Mouse (Mus musculus) yolk sac, embryonic 10.5 days (tissue): Measurements from ENCODE around the gene Gmeb1.
A peak's percentile ranks its signal among the peaks of the same experiment; 100 is the strongest.
"Not testable (repeated sequence)": the region's sequence is repeated elsewhere in the genome, so short reads cannot be mapped to it uniquely, and the experiment has no call there.

Experiments
- DNase-seq: peaks from one replicate; pipeline ENCODE4 v3.0.0-alpha.2; 2017; ENCODE audit warnings: low spot score

Gene Gmeb1

DNA sequence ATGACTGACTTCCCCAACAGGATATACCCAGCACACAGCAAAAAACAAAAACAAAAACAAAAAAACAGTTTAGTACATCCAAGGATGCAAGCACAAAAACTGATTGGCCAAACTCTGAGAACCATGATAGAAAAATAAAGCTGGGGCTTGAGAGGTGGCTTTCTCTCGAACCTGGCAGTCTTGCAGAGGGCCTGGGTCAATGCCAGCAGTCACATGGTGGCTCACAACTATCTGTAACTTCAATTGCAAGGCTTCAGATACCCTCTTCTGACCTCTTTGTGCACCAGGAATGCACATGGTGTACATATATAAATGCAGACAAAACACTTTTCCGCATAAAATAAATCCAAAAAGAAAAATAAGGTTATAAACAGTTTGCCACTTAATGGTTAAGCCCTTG is 11.8 kb upstream of the Gmeb1 start:
- DNase-seq = no peak

DNA sequence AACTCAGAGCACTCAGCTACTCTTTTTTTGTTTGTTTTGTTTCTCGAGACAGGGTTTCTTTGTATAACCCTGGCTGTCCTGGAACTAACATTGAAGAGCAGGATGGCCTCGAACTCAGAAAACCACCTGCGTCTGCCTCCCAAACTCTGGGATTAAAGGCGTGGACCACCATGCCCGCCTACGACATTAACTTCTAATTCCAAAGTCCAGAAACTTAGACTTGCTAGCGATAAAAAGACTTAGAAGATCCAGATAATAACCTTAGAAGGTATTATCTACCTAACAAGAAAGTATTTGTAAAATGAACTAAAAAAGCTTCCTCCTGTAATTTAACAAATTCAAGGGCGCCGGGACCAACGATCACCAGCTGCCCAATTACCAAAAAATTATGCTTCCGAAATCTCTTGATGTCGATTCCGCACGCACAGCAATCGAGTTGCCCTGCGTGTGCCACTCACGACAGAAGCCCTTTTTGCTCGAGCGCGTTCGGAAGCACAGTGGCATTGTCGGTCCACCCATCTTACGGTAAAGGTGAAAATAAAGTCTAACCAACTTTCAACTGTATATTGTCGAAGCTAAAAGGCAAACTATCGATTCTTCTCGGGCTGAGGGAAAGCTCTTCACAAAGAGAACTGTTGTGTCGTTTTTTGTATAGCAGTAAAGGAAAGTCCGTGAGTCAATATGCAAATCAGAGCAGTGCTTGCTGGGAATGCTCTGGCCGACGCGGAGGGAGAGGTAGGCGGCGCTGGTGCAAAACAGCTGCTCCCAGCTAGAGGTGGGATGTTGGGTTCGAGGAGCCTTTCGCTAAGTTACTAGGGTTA is 8.5 kb upstream of the Gmeb1 start:
- DNase-seq = peak; percentile 94

DNA sequence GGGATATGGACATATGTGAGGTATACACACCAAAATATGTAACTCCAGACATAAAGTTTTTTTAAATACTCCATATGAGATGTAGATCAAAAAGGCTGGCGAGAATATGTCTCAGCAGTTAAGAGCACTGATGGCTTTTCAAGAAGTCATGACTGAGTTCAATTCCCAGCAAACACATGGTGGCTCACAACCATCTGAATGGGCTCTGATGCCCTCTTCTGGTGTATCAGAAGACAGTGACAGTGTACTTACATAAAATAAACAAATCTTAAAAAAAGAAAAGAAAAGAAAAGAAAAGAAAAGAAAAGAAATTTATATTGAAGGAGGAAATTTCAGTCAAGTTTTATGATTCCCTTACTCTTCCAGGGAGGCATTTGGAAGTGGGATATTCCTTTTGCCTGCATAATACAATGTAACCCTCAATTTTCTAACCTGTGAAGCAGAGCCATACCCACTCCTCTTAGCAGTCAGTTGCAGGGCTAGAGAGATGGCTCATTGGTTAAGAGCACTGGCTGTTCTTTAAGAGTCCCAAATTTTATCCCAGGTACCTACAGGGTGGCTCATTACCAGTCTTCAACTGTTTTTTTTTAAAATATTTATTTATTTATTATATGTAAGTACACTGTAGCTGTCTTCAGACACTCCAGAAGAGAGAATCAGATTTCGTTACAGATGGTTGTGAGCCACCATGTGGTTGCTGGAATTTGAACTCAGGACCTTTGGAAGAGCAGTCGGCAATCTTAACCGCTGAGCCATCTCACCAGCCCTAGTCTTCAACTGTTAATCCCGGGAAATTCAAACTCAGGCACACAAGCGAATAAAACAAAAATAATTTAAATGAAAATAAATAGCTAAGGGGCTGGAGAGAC is 7.7 kb upstream of the Gmeb1 start:
- DNase-seq = peak; percentile 35

DNA sequence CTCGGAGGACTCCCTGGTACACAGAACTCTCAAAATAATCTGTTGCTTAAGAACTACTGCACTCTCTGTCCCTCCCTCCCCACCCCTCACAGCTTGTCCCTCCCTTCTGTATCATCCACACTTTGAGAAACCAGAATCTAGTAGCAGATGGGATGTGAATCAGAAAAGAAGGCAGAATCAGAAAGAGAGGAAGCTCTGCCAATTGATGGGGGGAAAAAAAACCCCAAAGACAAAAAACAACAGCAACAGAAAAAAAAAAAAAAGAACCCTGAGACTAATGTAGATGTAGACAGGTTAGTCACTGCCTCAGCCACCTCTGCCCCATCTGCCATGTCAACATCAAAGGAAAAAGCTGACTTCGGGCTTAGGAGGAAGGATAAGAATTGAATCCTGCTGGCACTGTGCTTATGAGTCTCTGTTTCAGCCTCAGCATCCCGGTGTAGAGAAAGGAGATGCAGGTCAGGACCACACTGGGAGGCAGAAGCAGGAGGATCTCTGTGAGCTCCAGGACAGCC is 5.5 kb upstream of the Gmeb1 start:
- DNase-seq = no peak

DNA sequence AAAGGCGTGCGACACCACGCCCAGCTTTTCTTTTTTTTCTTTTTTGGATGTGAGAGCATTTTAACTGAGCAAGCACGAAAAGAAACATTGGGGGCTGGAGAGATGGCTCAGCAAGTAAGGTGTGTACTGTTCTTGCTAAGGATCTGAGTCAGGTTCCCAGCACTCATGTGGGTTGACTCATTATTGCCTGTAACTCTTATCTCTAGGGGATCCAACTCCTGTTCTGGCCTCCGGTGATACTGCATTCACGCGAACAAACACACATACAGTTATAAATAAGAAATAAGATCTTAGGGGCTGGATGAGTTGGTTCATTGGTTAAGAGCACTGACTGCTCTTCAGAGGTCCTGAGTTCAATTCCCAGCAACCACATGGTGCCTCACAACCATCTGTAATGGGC is 1.9 kb upstream of the Gmeb1 start:
- DNase-seq = no peak

DNA sequence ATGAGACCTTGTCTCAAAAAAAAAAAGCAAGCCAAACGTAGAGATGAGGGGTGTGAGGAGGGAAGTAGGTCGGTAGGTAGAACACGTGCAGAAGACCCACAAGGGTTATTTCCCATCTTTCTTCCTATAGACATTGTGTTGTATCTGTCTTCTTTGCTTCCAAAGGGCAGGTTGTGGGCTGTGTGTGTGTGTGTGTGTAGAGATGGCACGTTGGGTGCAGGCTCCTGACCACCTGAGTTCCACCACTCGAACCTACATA is 885 bp upstream of the Gmeb1 start:
- no peak for DNase-seq

DNA sequence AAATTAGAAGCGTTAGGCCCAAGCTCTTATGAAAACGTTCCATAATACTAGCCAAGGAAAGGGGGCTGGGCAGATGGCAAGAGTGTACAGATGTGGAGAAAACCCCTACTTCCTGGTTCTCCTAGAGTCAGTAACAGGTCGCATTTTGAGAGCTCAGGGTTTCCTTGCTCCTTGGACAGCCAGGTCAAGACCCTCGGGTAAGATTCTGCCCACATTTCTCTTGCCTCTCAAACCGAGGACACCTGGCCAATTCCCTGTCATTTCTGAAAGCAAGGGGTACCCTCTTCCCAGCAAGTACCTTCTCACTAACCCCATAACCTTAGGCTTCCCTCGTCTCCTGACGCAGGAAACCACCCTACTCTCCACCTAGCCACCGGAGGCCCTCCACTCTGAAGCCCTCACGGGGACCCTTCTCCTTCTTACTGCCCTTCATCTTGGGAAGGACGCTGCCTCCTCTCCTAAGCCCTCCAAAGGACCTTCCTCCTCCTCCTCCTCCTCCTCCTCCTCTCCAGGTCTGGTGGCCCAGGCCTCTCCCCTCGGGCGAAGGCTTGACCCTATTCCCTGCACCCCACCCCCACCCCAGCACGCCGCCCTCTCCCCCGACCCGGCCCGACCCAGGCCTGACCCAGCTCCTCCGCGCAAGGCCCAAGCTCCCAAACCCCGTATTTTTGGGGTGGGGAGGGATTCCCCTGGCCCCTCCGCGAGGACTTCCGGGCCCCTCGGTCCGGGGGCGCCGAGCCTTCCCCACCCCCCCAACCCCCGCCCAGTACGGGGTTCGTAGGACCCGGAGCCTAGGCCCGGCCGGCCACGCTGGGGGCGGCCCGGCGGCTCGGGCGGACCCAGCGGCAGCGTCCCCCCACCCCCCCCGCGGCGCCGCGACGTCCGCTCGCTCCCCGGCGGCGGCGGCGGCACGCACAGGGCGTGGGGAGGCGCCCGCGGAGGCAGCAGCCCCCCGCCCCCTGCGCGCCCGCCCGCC is 710 bp downstream of the Gmeb1 start:
- peak; percentile 81 for DNase-seq

DNA sequence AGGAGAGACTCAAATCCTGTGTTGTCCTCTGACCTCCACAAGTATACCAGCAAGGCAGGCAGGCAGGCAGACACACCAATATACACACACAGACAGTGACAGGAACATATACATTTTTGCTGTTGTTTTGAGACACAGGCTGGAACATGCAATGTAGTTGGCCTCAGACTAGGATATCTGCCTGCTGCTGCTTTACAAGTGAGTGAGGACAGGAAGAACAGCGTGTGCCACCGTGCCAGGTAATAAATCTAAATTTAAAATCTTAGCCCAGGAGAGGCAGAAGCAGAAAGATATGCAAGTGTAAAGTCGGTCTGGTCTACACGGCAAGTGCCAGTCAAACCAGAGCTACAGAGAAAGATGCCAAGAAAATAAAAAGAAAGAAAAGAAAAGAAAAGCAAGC is 2.2 kb downstream of the Gmeb1 start:
- DNase-seq = no peak

DNA sequence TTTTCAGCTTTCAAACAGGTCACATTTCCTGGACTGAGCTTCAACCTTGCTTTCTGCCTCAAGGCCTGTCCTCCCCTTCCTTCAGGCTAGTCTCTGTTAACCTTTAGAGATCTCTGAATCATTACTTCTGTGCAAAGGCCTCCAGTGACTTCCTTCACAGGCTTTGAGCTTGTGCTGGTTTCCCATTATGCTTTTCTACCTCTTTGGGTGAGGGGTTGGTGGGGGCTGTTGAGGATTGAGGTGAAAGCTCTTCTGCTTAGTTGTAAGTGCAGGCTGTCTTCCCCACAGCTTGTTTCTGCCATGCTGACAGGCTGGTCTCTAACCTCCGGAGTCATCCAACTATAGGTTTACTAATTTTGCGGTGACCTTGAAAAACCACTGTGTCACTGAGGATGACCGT is 5.0 kb downstream of the Gmeb1 start:
- DNase-seq = no peak

DNA sequence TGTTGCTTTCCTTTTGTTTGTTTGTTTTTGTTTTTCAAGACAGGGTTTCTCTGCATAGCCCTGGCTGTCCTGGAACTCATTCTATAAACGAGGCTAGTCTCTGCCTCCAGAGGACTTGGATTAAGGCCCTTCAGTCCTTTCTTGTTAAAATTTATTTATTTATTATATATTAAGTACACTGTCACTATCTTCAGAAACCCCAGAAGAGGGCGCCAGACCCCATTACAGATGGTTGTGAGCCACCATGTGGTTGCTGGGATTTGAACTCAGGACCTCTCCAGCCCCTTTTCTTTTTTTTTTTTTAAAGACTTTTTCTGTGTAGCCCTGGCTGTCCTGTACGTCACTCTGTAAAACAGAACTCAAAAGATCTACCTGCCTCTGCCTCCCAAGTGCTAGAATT is 6.4 kb downstream of the Gmeb1 start:
- DNase-seq = no peak

DNA sequence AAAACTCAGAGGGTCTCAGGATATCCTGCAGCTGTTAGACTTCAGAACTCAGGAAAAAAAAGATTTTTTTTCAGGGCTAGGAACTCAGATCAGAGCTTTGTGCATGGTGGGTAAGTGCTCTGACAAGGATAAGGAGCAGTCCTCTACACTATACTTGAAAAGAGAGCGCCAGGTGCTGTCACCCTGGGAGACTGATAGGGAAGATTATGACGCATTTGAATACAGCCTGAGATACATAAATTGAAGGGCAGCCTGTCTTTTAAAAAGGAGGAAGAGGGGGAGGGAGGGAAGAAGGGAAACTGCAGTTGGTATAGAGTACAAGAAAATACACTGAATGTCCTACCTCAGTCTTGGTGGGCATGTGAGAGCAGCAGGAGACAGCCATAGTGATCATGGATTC is 7.8 kb downstream of the Gmeb1 start:
- DNase-seq = no peak

DNA sequence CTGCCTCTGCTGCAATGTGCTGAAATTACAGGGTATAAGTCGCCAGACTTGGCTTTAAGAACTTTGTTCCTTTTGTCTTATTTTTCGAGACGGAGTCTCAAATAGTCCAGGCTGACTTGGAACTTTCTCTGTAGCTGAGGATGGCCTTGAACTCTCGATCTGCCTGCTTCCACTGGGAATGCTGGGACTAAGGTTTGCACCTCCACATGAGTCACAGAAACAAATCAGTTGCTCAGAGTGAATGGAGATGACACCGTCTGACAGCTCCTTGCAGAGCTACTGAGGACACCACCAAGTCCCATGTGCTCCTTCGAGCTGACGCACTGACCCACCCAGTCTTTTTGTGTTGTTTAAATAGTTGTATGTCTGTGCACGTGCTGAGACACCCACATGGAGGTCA is 8.3 kb downstream of the Gmeb1 start:
- peak; percentile 26 for DNase-seq

DNA sequence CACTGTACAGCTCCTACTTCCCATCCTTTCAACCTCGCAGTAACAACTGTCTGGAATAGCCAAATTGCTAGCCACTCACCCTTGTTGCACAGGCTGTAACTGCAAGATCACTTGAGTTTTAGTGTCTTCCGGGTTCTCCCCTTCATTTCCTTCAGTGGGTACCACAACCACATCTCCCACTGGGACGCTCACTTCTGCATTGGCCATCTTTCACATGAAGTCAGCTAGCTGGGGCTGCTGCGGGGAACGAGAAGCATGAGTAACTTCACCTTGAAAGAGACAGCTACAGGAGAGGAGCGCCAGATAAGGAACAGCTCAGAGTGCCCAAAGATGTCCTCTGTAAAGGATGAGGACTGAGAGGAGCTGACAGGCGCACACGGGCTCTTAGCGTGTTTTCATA is 9.8 kb downstream of the Gmeb1 start:
- no peak for DNase-seq

DNA sequence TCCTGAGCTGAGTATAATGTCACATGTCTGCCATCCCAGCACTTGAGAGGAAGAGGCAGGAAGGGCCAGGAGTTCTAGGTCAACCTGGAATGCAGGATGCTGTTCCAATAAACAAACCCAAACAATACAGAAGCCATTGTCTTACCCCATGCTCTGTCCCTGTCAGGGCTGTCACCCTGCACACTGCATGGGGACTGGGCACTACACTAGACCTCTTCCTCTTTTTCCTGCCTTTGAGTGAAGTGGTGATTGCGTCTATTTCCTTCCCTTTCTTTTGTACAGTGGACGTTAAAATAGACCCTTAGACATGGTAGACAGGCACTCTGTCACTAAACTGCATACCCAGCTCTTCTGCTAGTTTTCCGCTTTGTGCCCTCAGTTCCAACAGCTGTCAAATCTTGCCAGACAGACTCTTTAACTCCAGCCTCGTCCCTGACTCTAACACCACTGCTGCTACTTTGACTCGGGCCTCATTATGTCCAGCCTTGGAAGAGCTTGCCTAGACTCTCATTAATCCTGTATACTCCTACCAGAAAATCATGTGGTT is 13.9 kb downstream of the Gmeb1 start:
- DNase-seq = no peak

DNA sequence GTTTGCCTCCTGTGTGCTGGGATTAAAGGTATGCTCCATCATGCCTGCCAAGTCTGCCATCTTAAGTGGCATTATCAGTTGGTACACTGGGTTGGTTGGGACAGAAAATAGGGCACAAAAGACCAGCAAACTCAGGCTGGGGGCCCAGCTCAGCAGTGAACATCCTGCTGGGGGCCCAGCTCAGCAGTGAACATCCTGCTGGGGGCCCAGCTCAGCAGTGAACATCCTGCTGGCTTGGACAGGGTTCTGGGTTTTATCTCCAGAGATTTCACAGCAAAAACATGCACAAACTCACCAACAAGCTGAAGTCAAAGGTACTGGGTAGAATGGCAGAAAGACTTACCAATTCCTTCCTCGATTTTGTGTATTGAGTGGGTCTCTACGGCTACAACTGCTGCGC is 15.8 kb downstream of the Gmeb1 start:
- DNase-seq = no peak

DNA sequence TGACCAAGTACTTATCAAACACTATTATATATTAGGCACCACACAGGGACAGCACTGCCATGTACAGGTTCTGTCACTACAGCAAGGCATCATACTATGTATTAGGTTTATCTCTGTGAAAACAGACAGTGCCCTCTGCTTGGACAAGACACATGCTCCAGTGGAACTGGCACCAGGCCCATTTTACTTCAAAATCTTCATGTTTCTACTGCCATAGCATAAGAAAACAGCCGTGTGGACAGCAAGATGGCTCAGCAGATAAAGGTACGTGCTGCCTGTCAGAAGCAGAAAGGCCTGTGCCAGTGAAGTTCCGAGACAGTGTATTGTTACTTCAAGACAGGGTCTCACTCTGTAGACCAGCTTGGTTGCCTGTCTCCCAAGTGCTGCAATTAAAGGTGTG is 20.2 kb downstream of the Gmeb1 start:
- no peak for DNase-seq

DNA sequence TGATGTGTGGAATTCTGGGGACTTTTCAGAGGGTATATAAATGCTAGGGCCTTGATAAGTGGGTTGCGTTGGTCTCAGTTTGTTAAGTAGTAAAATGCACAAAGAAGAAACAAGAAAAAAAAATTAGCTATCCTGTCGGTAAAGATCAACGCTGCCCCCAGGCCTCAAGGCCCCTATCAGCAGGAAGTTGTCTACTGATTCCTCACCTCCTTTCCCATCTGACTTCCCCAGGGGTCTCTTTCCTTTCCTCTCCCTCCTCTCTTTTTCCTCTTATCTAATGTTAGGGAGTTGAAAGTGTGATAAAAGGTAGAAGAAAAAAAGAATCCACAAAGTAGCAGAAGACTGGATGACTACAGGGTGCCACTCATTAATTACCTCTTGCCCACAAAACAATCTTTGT is 21.0 kb downstream of the Gmeb1 start:
- DNase-seq = no peak

DNA sequence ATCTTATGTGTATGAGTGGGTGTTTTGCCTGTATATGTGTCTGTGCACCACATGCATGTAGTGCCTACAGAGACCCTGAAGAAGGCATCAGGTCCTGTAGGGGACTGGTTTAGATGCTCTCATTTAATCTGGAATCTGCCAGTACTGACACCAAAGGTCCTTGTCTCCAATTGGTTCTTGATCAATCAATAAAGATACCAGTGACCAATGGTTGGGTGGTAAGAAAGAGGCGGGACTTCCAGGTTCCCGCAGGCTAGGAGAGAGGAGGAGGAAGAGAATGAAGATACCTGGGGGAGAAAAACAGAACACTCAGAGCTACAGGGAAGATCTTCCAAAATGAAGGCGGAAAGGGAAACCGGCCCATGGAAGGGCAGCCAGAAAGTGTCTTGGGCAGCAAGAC is 23.0 kb downstream of the Gmeb1 start:
- DNase-seq = no peak

DNA sequence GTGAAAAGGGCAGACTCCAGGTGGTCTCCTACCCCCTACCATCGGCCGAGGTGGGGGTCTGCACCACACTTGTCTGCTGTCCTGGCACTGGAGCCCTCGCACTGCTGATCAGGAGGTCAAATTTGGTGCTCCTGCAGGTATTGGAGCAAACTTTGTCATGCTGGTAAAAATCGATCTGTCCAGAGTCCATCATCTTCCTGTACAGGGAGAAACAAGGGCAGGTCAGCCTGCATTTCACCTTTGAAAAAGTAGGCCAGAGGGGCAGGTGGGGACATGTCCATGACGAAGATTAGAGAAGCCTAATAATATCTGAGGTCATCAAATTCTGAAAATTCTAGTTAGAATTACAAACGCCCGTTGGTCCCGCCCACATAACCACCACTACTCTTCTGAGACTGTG is 26.7 kb downstream of the Gmeb1 start:
- no peak for DNase-seq

DNA sequence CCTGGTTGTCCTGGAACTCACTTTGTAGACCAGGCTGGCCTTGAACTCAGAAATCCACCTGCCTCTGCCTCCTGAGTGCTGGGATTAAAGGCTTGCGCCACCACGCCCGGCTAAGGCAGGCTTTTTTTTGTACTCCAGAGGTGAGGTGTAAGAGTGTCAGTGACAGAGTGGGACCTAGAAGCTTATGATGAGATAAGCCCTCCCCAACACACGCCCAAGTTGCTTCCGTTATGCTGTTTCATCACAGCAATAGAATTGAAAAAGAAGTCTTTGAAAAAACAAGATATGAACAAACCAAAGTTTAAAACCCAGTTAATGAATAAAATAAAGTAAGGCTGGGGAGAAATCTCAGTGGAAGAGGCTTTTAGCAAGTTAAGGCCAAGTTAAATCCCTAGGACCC is 31.0 kb downstream of the Gmeb1 start:
- DNase-seq = no peak

DNA sequence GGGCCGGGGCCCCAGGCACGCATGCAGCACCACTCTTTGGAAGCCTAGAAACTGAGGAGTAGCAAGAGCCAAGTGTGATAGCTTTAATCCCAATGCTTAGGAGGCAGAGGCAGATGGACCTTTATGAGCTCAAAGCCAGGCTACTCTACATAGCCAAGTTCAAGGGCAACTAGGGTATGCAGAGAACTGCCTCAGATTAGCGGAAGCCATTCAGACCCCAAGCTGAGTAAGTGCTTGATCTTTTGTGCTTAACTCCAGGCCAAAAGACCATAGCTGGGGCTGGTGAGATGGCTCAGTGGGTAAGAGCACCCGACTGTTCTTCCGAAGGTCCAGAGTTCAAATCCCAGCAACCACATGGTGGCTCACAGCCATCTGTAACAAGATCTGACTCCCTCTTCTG is 39.4 kb downstream of the Gmeb1 start:
- DNase-seq = not testable (repeated sequence)

DNA sequence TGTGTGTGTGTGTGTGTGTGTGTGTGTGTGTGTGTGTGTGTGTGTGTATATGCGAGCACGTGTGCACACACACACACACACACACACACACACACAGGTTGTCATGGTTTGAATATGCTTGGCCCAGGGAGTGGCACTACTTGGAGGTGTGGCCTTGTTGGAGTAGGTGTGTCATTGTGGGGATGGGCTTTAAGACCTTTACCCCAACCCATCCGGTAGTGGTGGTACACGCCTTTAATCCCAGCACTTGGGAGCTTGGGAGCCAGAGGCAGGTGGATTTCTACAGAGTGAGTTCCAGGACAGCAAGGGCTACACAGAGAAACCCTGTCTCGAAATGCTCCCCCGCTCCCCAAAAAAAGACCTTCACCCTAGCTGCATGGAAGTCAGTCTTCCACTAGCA is 43.0 kb downstream of the Gmeb1 start:
- not testable (repeated sequence) for DNase-seq
